Mouse (Mus musculus) CH12.LX (cell line): Measurements from ENCODE around the gene March1.

Experiments
- CTCF ChIP-seq, 2 experiments: IDR thresholded peaks in 1 of 2; conservative IDR thresholded peaks in 1 of 2; 2 replicates each; pipeline ENCODE4 v1.5.1; 2011 to 2012; ENCODE audit warnings: low read depth in 2 of 2, low read length in 2 of 2, improper control_type of control experiment in 1 of 2, inconsistent platforms in 1 of 2, mild to moderate bottlenecking in 1 of 2, moderate library complexity in 1 of 2
- JUN ChIP-seq: IDR thresholded peaks from 2 replicates; pipeline ENCODE4 v1.6.1; 2011; ENCODE audit warnings: low read depth, mild to moderate bottlenecking, low read length, improper control_type of control experiment, moderate library complexity; ENCODE audit not compliant: insufficient read depth
- MAX ChIP-seq: IDR thresholded peaks from 2 replicates; pipeline ENCODE4 v1.6.1; 2011; ENCODE audit warnings: low read length, improper control_type of control experiment
- SIN3A ChIP-seq: IDR thresholded peaks from 2 replicates; pipeline ENCODE4 v1.6.1; 2012; ENCODE audit warnings: low read length, improper control_type of control experiment, inconsistent platforms

DNA sequence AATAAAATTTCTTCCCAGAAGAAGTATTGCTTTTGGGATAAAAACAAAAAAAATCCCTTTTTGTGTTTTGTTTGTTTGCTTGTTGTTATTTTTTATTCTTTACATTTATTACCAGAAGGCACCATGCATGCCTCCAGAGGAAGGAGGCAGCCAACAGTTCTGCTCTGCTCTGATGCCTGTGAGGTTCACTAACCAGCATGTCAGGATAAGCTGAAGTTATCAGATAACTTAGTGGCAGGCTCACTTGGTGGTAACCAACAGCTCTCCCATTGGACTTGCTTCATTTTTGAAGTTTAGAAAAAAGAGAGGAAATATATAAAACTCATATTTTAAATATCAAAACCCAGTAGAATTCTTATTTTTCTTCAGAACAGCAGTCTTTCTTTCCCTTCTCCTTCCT lies 339.8 kb downstream of the March1 start:
- TF ChIP-seq CTCF (conservative IDR thresholded peaks at IDR 0.05 in 1 of 2, IDR thresholded peaks at IDR 0.05 in 1 of 2; ENCODE audit: low read depth in 2 of 2, low read length in 2 of 2) (no peak), JUN (no peak), MAX (no peak), SIN3A (no peak)
